Mouse (Mus musculus) liver, embryonic 14.5 days (tissue): ENCODE results near the gene Fkbp14. TPM values are rescaled to one million over a fixed set of nuclear protein-coding genes. Genes with fewer than 3 reads are reported as not detected.

Experiments
- ATAC-seq: fragments of 200-750 bp; cut with Nextera tagmentation; 2 replicates; pipeline ENCODE4 v1.8.0; 2017; ENCODE audit warnings: moderate number of reproducible peaks, mild to moderate bottlenecking, moderate library complexity; ENCODE audit not compliant: insufficient read depth
- DNase-seq, 3 experiments: peaks; one replicate each; pipeline ENCODE4 v3.0.0-alpha.2; 2012 to 2013; ENCODE audit warnings: low read depth in 3 of 3, low spot score in 3 of 3
- H3K27ac ChIP-seq: fragments of 300-500 bp; sonication (generic); 2 replicates; pipeline ENCODE4 v1.5.1; 2014; ENCODE audit warnings: moderate library complexity, mild to moderate bottlenecking, control low read depth, inconsistent platforms
- H3K27me3 ChIP-seq: fragments of 300-500 bp; sonication (generic); 2 replicates; pipeline ENCODE4 v1.6.1; 2014; ENCODE audit warnings: mild to moderate bottlenecking, low read length, moderate library complexity; ENCODE audit not compliant: control insufficient read depth, insufficient read depth
- H3K36me3 ChIP-seq: fragments of 300-500 bp; sonication (generic); replicated peaks from 2 replicates; pipeline ENCODE4 v1.6.1; 2014; ENCODE audit warnings: low read depth; ENCODE audit not compliant: control insufficient read depth, insufficient read depth
- H3K4me1 ChIP-seq, 2 experiments: fragments of 200-500 bp in 1 of 2; fragments of 300-500 bp in 1 of 2; sonication (generic) in 1 of 2; replicated peaks; 2 replicates each; pipeline ENCODE4 v1.6.1; 2012 to 2014; ENCODE audit warnings: antibody characterized with exemption in 1 of 2, inconsistent platforms in 1 of 2, low read length in 1 of 2; ENCODE audit not compliant: control insufficient read depth in 2 of 2, insufficient read depth in 2 of 2
- H3K4me2 ChIP-seq: fragments of 300-500 bp; sonication (generic); 2 replicates; pipeline ENCODE4 v1.6.1; 2014; ENCODE audit warnings: low read depth, mild to moderate bottlenecking, control low read depth, moderate library complexity
- H3K4me3 ChIP-seq, 2 experiments: fragments of 200-500 bp in 1 of 2; fragments of 300-500 bp in 1 of 2; sonication (generic) in 1 of 2; 2 replicates each; pipeline ENCODE4 v1.5.1; 2012 to 2014; ENCODE audit warnings: low read depth in 2 of 2, low read length in 2 of 2, mild to moderate bottlenecking in 2 of 2, control low read depth in 1 of 2, inconsistent platforms in 1 of 2, moderate library complexity in 1 of 2; ENCODE audit not compliant: insufficient read depth in 1 of 2
- H3K9ac ChIP-seq: fragments of 300-500 bp; sonication (generic); replicated peaks from 2 replicates; pipeline ENCODE4 v1.6.1; 2014; ENCODE audit warnings: mild to moderate bottlenecking, control low read depth, moderate library complexity
- H3K9me3 ChIP-seq: fragments of 300-500 bp; sonication (generic); 2 replicates; pipeline ENCODE4 v1.6.1; 2016; ENCODE audit warnings: low read length, mixed read lengths; ENCODE audit not compliant: control insufficient read depth
- CTCF ChIP-seq: IDR thresholded peaks from 2 replicates; pipeline ENCODE4 v1.5.1; 2016; ENCODE audit warnings: antibody characterized with exemption, low read depth, control low read depth
- EP300 ChIP-seq: IDR thresholded peaks from 2 replicates; pipeline ENCODE4 v1.6.1; 2016; ENCODE audit warnings: antibody characterized with exemption, low read depth
- WGBS: fragments of 180-500 bp; shearing (Covaris S2); extraction: QIAGEN DNeasy Blood & Tissue Kit; methylation state at CpG from one replicate; pipeline ENCODE4 v1.1.7; 2014; ENCODE audit not compliant: insufficient replicate concordance; 5-methylcytosine and 5-hydroxymethylcytosine counted together
- polyA plus RNA-seq, 2 experiments: library from polyadenylated mRNA; depleted of rRNA in 1 of 2; stranded (reverse) in 1 of 2; unstranded in 1 of 2; fragments of >200 nt; fragmentation: Nextera tagmentation in 1 of 2; extraction: Ambion mirVana in 1 of 2; gene quantifications; 2 replicates each; pipeline versions ENCODE4 v1.2.1 to v1.2.3; 2012 to 2014

Fkbp14 gene
- polyA plus RNA-seq, 2 experiments: 3.5 to 4.0 TPM

GRCm38 (mm10) chr6:54595330-54595878, 1.7 kb downstream of the Fkbp14 start:
- H3K4me3 ChIP-seq: peak overlapping the region; percentile 79 to 91
- TF ChIP-seq CTCF (no peak), EP300 (no peak)
- no peak overlapping the region for H3K27ac ChIP-seq
- WGBS: under 1% methylated on average over 48 of the region's 48 CpGs
- peak; percentile 2; the same call in 1 of the 2 replicates for ATAC-seq
- peak overlapping the region; percentile 88 for H3K4me2 ChIP-seq
- peaks cover 0 to 12% of the 10 kb centered on the region in 2 experiments; a peak in 3 of 4 replicates for H3K4me1 ChIP-seq
- no peak for DNase-seq
- no peaks in the 10 kb centered on the region for H3K36me3 ChIP-seq
- peaks cover 7% of the 10 kb centered on the region for H3K27me3 ChIP-seq
- no peaks in the 10 kb centered on the region for H3K9me3 ChIP-seq
- H3K9ac ChIP-seq: peak overlapping the region; percentile 75

GRCm38 (mm10) chr6:54594469-54595329, 2.4 kb downstream of the Fkbp14 start, which contains the start of gene Plekha8:
Gene Plekha8, plus strand, starts transcription at chr6:54595111.
- DNase-seq: peak; percentile 66 to 75 (median 67)
- WGBS: under 1% methylated on average over 49 of the region's 49 CpGs
- TF ChIP-seq EP300 (no peak), CTCF (no peak)
- no peaks in the 10 kb centered on the region for H3K9me3 ChIP-seq
- peak within 1 kb of the TSS; percentile 88 for H3K4me2 ChIP-seq
- ATAC-seq: peak; percentile 87
- H3K27ac ChIP-seq: no peak within 1 kb of the TSS
- H3K4me1 ChIP-seq: peaks cover 0 to 9% of the 10 kb centered on the region in 2 experiments; a peak in 3 of 4 replicates
- peaks cover 7% of the 10 kb centered on the region for H3K27me3 ChIP-seq
- peak within 1 kb of the TSS; percentile 75 for H3K9ac ChIP-seq
- H3K36me3 ChIP-seq: no peaks in the 10 kb centered on the region
- H3K4me3 ChIP-seq: peak within 1 kb of the TSS; percentile 79 to 91

GRCm38 (mm10) chr6:54593766-54594468, 3.2 kb downstream of the Fkbp14 start:
- no peak overlapping the region for H3K9ac ChIP-seq
- peak overlapping the region in 1 of 2 experiments; percentile 68; a peak in 2 of 4 replicates for H3K4me3 ChIP-seq
- H3K9me3 ChIP-seq: no peaks in the 10 kb centered on the region
- 44% methylated on average over 8 of the region's 8 CpGs for WGBS
- peaks cover 7% of the 10 kb centered on the region for H3K27me3 ChIP-seq
- H3K4me1 ChIP-seq: peaks cover 0 to 9% of the 10 kb centered on the region in 2 experiments; a peak in 3 of 4 replicates
- peak overlapping the region; percentile 88 for H3K4me2 ChIP-seq
- H3K36me3 ChIP-seq: no peaks in the 10 kb centered on the region
- no peak for TF ChIP-seq EP300
- TF ChIP-seq CTCF: no peak
- DNase-seq (no peak), ATAC-seq (no peak)
- no peak overlapping the region for H3K27ac ChIP-seq

GRCm38 (mm10) chr6:54592938-54593535, 4.1 kb downstream of the Fkbp14 start:
- TF ChIP-seq CTCF (no peak), EP300 (no peak)
- WGBS: under 1% methylated on average over 20 of the region's 20 CpGs
- Histone ChIP-seq H3K4me3 (peak overlapping the region; percentile 68 to 92), H3K27me3 (peaks cover 7% of the 10 kb centered on the region), H3K4me2 (peak overlapping the region; percentile 88), H3K27ac (no peak overlapping the region), H3K36me3 (no peaks in the 10 kb centered on the region), H3K4me1 (peaks cover 0 to 9% of the 10 kb centered on the region in 2 experiments; a peak in 3 of 4 replicates), H3K9me3 (no peaks in the 10 kb centered on the region), H3K9ac (peak overlapping the region; percentile 70)
- peak; percentile 74 for ATAC-seq
- peak; percentile 70 to 76 (median 70) for DNase-seq
